Mouse (Mus musculus): ENCODE data around the gene Irs2.

GRCm38 (mm10) chr8:11038367-11038766 is 30.1 kb upstream of the Irs2 start:
- TF ChIP-seq CTCF (IDR thresholded peaks at IDR 0.05; ENCODE audit: low read depth, low read length) (no peak), POLR2A (IDR thresholded peaks at IDR 0.05; ENCODE audit: extremely low read depth, insufficient read depth, low read length) (no peak)
